Mouse (Mus musculus) embryonic facial prominence, embryonic 13.5 days (tissue): Measurements from ENCODE around the gene Stag3. TPM values are rescaled to one million over a fixed set of nuclear protein-coding genes. Genes with fewer than 3 reads are reported as not detected.
A peak's percentile ranks its signal among the peaks of the same experiment; 100 is the strongest.

Experiments used
- ATAC-seq: fragments of 200-750 bp; cut with Nextera tagmentation; 2 replicates; pipeline ENCODE4 v1.8.0; 2017; ENCODE audit warnings: low read depth; ENCODE audit not compliant: insufficient number of reproducible peaks, insufficient read depth, low FRiP score, low TSS enrichment
- H3K27ac ChIP-seq: fragments of 300-500 bp; sonication (generic); 2 replicates; pipeline ENCODE4 v1.5.1; 2015; ENCODE audit warnings: moderate library complexity, mild to moderate bottlenecking, inconsistent platforms
- H3K27me3 ChIP-seq: fragments of 300-500 bp; sonication (generic); 2 replicates; pipeline ENCODE4 v1.6.1; 2015; ENCODE audit warnings: mild to moderate bottlenecking, inconsistent platforms
- H3K36me3 ChIP-seq: fragments of 300-500 bp; sonication (generic); 2 replicates; pipeline ENCODE4 v1.6.1; 2015; ENCODE audit warnings: mild to moderate bottlenecking, inconsistent platforms
- H3K4me1 ChIP-seq: fragments of 300-500 bp; sonication (generic); 2 replicates; pipeline ENCODE4 v1.6.1; 2015; ENCODE audit warnings: inconsistent platforms
- H3K4me2 ChIP-seq: fragments of 300-500 bp; sonication (generic); 2 replicates; pipeline ENCODE4 v1.6.1; 2015; ENCODE audit warnings: moderate library complexity, mild to moderate bottlenecking, inconsistent platforms
- H3K4me3 ChIP-seq: fragments of 300-500 bp; sonication (generic); 2 replicates; pipeline ENCODE4 v1.5.1; 2015; ENCODE audit warnings: mild to moderate bottlenecking, inconsistent platforms
- H3K9ac ChIP-seq: fragments of 300-500 bp; sonication (generic); 2 replicates; pipeline ENCODE4 v1.6.1; 2015; ENCODE audit warnings: mild to moderate bottlenecking, inconsistent platforms
- H3K9me3 ChIP-seq: fragments of 300-500 bp; sonication (generic); 2 replicates; pipeline ENCODE4 v1.6.1; 2016; ENCODE audit warnings: inconsistent platforms
- WGBS: fragments of 180-500 bp; shearing (Covaris S2); methylation state at CpG from one replicate; pipeline ENCODE4 v1.1.7; 2015; ENCODE audit warnings: mixed read lengths; 5-methylcytosine and 5-hydroxymethylcytosine counted together
- polyA plus RNA-seq: library from polyadenylated mRNA; unstranded; fragments of >200 nt; fragmentation: Nextera tagmentation; extraction: Ambion mirVana; gene quantifications from 2 replicates; pipeline ENCODE4 v1.2.1, GENCODE M21; 2015

Stag3 gene
- polyA plus RNA-seq, 1 experiment from 2014 or later: 6.2 TPM

DNA sequence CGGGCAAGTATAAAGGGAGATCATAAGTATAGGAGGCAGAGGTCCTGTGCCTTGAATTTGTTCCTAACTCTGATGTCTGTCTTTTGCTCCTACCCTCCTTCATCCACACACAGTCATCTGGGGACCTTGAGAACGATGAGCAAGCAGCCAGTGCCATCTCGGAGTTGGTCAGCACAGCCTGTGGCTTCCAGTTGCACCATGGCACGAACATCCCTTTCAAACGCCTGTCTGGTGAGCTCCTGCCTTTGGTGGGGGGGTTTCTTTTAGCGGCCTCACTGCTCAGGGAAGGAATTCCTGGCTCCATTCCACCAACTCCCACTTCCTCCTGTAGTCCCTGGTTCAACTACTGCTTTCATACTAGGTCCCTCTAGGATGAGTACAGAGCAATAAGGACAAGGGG lies 21.5 kb upstream of the Stag3 start:
- peaks cover 44% of the 10 kb centered on the region for H3K36me3 ChIP-seq
- no peaks in the 10 kb centered on the region for H3K27me3 ChIP-seq
- no peak overlapping the region for H3K9ac ChIP-seq
- H3K4me1 ChIP-seq: peaks cover 28% of the 10 kb centered on the region
- no peaks in the 10 kb centered on the region for H3K9me3 ChIP-seq
- no peak overlapping the region for H3K27ac ChIP-seq
- WGBS: 74% methylated on average over 6 of the region's 6 CpGs
- H3K4me3 ChIP-seq: no peak overlapping the region
- no peak for ATAC-seq
- H3K4me2 ChIP-seq: no peak overlapping the region

DNA sequence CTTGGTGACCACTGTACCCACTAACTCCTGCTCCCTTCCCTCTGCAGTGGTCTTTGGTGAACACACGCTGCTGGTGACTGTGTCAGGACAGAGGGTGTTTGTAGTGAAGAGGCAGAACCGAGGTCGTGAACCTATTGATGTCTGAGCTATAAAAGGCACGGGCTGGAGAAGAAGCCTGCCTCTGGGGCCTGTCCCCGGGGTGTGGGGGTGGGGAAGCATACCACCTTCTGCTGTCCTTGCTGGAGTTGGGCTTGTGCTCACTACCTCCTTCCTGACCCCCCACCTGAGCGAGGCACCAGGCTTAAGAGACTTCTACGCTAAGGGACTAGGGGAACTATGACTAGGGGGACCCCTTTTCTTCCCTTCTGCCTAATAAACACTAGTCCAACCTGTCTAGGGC lies 21.0 kb upstream of the Stag3 start:
- Histone ChIP-seq H3K27ac (no peak overlapping the region), H3K36me3 (peaks cover 44% of the 10 kb centered on the region), H3K4me2 (no peak overlapping the region), H3K4me3 (no peak overlapping the region), H3K27me3 (no peaks in the 10 kb centered on the region), H3K4me1 (peaks cover 28% of the 10 kb centered on the region), H3K9ac (no peak overlapping the region), H3K9me3 (no peaks in the 10 kb centered on the region)
- 55% methylated on average over 7 of the region's 7 CpGs for WGBS
- no peak for ATAC-seq

DNA sequence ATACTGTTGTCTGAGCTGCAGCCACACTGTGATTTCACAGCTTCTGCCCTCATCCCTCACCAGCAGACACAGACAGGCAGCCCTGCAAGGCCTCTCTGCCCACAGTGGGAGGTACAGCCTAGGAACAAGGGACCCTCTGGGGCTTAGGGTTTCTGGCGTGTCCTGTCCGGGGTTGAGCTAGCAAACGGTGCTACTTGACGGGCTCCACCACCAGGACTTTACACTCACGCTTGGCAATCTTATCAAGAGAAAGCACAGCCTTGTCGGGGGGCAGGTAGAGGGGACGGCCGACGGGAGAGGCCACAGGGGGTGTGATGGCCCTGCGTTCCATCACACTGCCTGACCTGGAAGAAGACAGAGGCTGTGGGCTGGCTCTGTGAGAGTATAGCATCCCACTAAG lies 20.0 kb upstream of the Stag3 start:
- no peak overlapping the region for H3K4me2 ChIP-seq
- ATAC-seq: no peak
- H3K27me3 ChIP-seq: no peaks in the 10 kb centered on the region
- H3K36me3 ChIP-seq: peaks cover 44% of the 10 kb centered on the region
- 75% methylated on average over 10 of the region's 10 CpGs for WGBS
- no peak overlapping the region for H3K27ac ChIP-seq
- H3K4me3 ChIP-seq: no peak overlapping the region
- H3K9ac ChIP-seq: 0 out of 2 replicates have a peak overlapping the region, but pooled peaks have one; percentile 16
- no peaks in the 10 kb centered on the region for H3K9me3 ChIP-seq
- H3K4me1 ChIP-seq: peaks cover 33% of the 10 kb centered on the region

- Histone ChIP-seq H3K9me3 (no peaks in the 10 kb centered on the region), H3K27ac (no peak overlapping the region), H3K27me3 (no peaks in the 10 kb centered on the region), H3K4me2 (no peak overlapping the region), H3K9ac (no peak overlapping the region), H3K36me3 (peaks cover 47% of the 10 kb centered on the region), H3K4me3 (no peak overlapping the region), H3K4me1 (peaks cover 36% of the 10 kb centered on the region)
- WGBS: 79% methylated on average over 11 of the region's 11 CpGs
- ATAC-seq: no peak
Observed at GRCm38 (mm10) chr5:138260834-138261233, 19.2 kb upstream of the Stag3 start.

DNA sequence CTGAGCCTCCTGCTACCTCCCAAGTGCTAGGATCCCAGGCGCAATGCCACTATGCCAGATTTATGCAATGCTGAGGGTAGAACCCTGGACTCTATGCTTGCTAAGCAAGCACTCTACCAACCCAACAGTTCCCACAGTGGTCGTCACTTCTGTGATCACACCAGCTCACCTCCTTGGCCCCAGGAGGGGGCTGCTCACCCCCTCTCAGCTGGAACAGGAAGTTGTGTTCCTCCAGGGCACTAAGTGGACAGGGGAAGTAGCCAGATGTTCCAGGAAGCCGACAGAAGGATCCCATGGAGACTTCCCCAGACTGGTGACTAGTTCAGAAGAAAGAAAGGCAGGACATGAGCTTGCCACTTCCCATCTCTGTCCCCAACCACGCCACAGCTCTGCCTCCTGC lies 18.0 kb upstream of the Stag3 start:
- Histone ChIP-seq H3K9ac (0 out of 2 replicates have a peak overlapping the region, but pooled peaks have one; percentile 92), H3K36me3 (peaks cover 57% of the 10 kb centered on the region), H3K27ac (no peak overlapping the region), H3K27me3 (no peaks in the 10 kb centered on the region), H3K4me1 (peaks cover 29% of the 10 kb centered on the region), H3K9me3 (no peaks in the 10 kb centered on the region), H3K4me2 (no peak overlapping the region; the same call in 1 of the 2 replicates), H3K4me3 (0 out of 2 replicates have a peak overlapping the region, but pooled peaks have one; percentile 88)
- 58% methylated on average over 4 of the region's 4 CpGs for WGBS
- no peak for ATAC-seq

GRCm38 (mm10) chr5:138262582-138263240 lies 17.3 kb upstream of the Stag3 start:
- peak overlapping the region; percentile 95 for H3K4me2 ChIP-seq
- no peaks in the 10 kb centered on the region for H3K27me3 ChIP-seq
- peaks cover 29% of the 10 kb centered on the region for H3K4me1 ChIP-seq
- peak overlapping the region; percentile 88 for H3K4me3 ChIP-seq
- H3K27ac ChIP-seq: no peak overlapping the region
- ATAC-seq: no peak
- H3K9me3 ChIP-seq: no peaks in the 10 kb centered on the region
- peak overlapping the region; percentile 92 for H3K9ac ChIP-seq
- peaks cover 57% of the 10 kb centered on the region for H3K36me3 ChIP-seq
- WGBS: 65% methylated on average over 18 of the region's 18 CpGs

DNA sequence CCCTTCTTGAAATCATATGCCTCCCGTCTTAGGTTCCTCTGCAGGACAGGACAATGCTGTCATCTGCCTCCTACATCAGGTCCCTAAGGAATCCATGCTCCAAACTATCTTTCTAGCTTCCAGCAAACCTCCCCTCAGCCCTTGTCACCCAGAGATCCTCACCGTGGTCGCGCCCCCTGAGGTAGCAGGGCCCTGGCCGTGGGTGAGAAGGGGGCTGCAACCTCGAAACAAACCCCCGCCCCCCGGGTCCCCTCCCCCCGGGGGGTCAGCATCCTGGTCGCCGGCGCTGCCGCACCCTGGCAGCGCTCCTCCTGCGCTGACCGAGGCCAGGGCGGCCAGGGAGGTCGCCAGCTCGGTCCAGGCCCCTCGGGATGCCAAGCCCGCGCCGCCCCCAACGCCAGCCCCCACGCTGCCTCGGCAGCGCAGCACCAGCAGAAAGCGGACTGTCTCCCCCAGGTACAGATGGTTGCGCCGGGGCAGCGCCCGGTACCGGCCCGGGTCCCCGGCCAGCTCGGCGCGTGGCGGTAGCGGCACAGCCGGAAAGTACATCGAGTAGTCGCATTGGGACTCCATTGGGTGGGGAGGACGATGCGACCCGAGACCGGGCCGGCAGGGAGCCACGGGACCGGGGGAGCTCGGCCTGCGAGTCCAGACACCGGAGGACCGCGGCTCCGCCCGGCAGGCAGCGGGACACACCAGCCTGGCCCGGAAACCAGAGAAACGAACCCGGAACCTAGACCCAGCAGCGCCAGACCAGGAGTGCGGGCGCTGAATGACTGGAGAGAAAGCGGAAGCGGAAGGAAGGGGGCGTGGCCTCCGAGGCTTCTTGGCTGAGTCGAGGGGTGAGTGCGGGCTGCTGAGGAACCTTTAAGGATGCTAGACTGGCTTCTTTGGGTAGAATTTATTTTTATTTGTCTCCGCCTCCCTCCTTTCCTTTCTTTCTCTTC lies 16.5 kb upstream of the Stag3 start, which contains the start of gene BC037034:
TSS of gene BC037034 (minus strand) at position 774 of the 947 bp plus-strand sequence.
- Histone ChIP-seq H3K36me3 (peaks cover 55% of the 10 kb centered on the region), H3K27ac (peak within 1 kb of the TSS; percentile 76)
- WGBS: under 1% methylated on average over 65 of the region's 71 CpGs

DNA sequence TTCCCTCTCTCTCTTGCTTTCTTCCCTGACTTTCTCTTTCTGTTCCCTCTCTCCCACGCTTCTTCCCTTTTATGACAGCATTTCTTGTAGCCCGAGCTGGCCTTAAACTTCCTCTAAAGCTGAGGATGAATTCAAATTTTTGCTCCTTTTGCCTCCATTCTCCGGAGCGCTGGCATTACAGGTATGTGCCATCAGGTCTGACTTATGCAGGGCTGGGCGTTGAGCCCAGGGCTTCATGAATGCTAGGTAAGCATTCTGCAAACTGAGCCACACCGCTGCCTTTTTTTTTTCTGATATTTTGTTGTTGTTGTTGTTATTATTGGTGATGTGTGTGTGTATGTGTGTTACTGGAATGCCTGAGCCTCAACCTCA lies 15.8 kb upstream of the Stag3 start:
- Histone ChIP-seq H3K27ac (peak overlapping the region; percentile 76), H3K9ac (peak overlapping the region; percentile 92), H3K36me3 (peaks cover 48% of the 10 kb centered on the region), H3K27me3 (no peaks in the 10 kb centered on the region), H3K4me2 (peak overlapping the region; percentile 95), H3K4me3 (peak overlapping the region; percentile 88), H3K4me1 (peaks cover 29% of the 10 kb centered on the region), H3K9me3 (no peaks in the 10 kb centered on the region)
- 10% methylated on average over 6 of the region's 6 CpGs for WGBS
- ATAC-seq: no peak

More for the DNA sequence above, 16.5 kb upstream of the Stag3 start, which contains the start of gene BC037034:
- H3K9ac ChIP-seq: peak within 1 kb of the TSS; percentile 92
- H3K4me3 ChIP-seq: peak within 1 kb of the TSS; percentile 88
- H3K4me2 ChIP-seq: peak within 1 kb of the TSS; percentile 95
- H3K27me3 ChIP-seq: no peaks in the 10 kb centered on the region
- H3K4me1 ChIP-seq: peaks cover 29% of the 10 kb centered on the region
- no peaks in the 10 kb centered on the region for H3K9me3 ChIP-seq
- peak; percentile 73; the same call in 1 of the 2 replicates for ATAC-seq

- Histone ChIP-seq H3K4me2 (no peak overlapping the region), H3K9me3 (no peaks in the 10 kb centered on the region), H3K36me3 (peaks cover 33% of the 10 kb centered on the region), H3K27ac (no peak overlapping the region), H3K4me1 (peaks cover 24% of the 10 kb centered on the region), H3K4me3 (no peak overlapping the region), H3K27me3 (no peaks in the 10 kb centered on the region), H3K9ac (no peak overlapping the region)
- ATAC-seq: no peak
- whole genome bisulfite sequencing: 92% methylated on average over 4 of the region's 4 CpGs
Observed at GRCm38 (mm10) chr5:138265712-138266111, 14.3 kb upstream of the Stag3 start.

- Histone ChIP-seq H3K4me2 (no peak overlapping the region), H3K9me3 (no peaks in the 10 kb centered on the region), H3K4me3 (no peak overlapping the region), H3K4me1 (peaks cover 33% of the 10 kb centered on the region), H3K9ac (no peak overlapping the region), H3K27ac (no peak overlapping the region), H3K36me3 (peaks cover 19% of the 10 kb centered on the region), H3K27me3 (peaks cover 5% of the 10 kb centered on the region)
- 84% methylated on average over 3 of the region's 3 CpGs for WGBS
- ATAC-seq: no peak
Observed at GRCm38 (mm10) chr5:138267114-138267513, 12.9 kb upstream of the Stag3 start.

GRCm38 (mm10) chr5:138268980-138269379 lies 11.1 kb upstream of the Stag3 start:
- H3K4me2 ChIP-seq: no peak overlapping the region
- H3K9me3 ChIP-seq: no peaks in the 10 kb centered on the region

More at GRCm38 (mm10) chr5:138268980-138269379, 11.1 kb upstream of the Stag3 start:
- Histone ChIP-seq H3K27me3 (peaks cover 5% of the 10 kb centered on the region), H3K4me1 (peaks cover 35% of the 10 kb centered on the region), H3K36me3 (peaks cover 17% of the 10 kb centered on the region), H3K27ac (no peak overlapping the region), H3K9ac (no peak overlapping the region), H3K4me3 (no peak overlapping the region)
- no peak for ATAC-seq
- 88% methylated on average over 4 of the region's 4 CpGs for WGBS
